Mouse (Mus musculus) lung, embryonic 14.5 days (tissue): ENCODE data around the gene Gm49342. TPM values are rescaled to one million over a fixed set of nuclear protein-coding genes. Genes with fewer than 3 reads are reported as not detected.
"Not testable (repeated sequence)": the region's sequence is repeated elsewhere in the genome, so short reads cannot be mapped to it uniquely, and the experiment has no call there.

ENCODE experiments used
- ATAC-seq: fragments of 200-750 bp; cut with Nextera tagmentation; 2 replicates; pipeline ENCODE4 v1.8.0; 2017; ENCODE audit warnings: mild to moderate bottlenecking, moderate TSS enrichment, moderate library complexity; ENCODE audit not compliant: insufficient read depth
- DNase-seq: peaks from one replicate; pipeline ENCODE4 v3.0.0-alpha.2; 2015
- H3K27ac ChIP-seq: fragments of 300-500 bp; sonication (generic); 2 replicates; pipeline ENCODE4 v1.5.1; 2014; ENCODE audit warnings: low read depth, mild to moderate bottlenecking, moderate library complexity
- H3K27me3 ChIP-seq: fragments of 300-500 bp; sonication (generic); 2 replicates; pipeline ENCODE4 v1.6.1; 2014; ENCODE audit warnings: low read length, control low read depth; ENCODE audit not compliant: insufficient read depth
- H3K36me3 ChIP-seq: fragments of 300-500 bp; sonication (generic); 2 replicates; pipeline ENCODE4 v1.6.1; 2014; ENCODE audit warnings: control low read depth; ENCODE audit not compliant: insufficient read depth
- H3K4me1 ChIP-seq: fragments of 300-500 bp; sonication (generic); 2 replicates; pipeline ENCODE4 v1.6.1; 2014; ENCODE audit warnings: antibody characterized with exemption, control low read depth; ENCODE audit not compliant: insufficient read depth
- H3K4me2 ChIP-seq: fragments of 300-500 bp; sonication (generic); 2 replicates; pipeline ENCODE4 v1.6.1; 2014; ENCODE audit warnings: mild to moderate bottlenecking
- H3K4me3 ChIP-seq: fragments of 300-500 bp; sonication (generic); 2 replicates; pipeline ENCODE4 v1.5.1; 2014; ENCODE audit warnings: low read depth, low read length
- H3K9ac ChIP-seq: fragments of 300-500 bp; sonication (generic); 2 replicates; pipeline ENCODE4 v1.6.1; 2014
- H3K9me3 ChIP-seq: fragments of 300-500 bp; sonication (generic); 2 replicates; pipeline ENCODE4 v1.6.1; 2016; ENCODE audit warnings: low read depth, low read length, control low read depth
- CTCF ChIP-seq: IDR thresholded peaks from 2 replicates; pipeline ENCODE4 v1.5.1; 2016; ENCODE audit warnings: antibody characterized with exemption, low read depth
- WGBS: fragments of 180-500 bp; shearing (Covaris S2); extraction: QIAGEN DNeasy Blood & Tissue Kit; methylation state at CpG from one replicate; pipeline ENCODE4 v1.1.7; 2014; 5-methylcytosine and 5-hydroxymethylcytosine counted together
- polyA plus RNA-seq: library from polyadenylated mRNA; unstranded; fragments of >200 nt; fragmentation: Nextera tagmentation; extraction: Ambion mirVana; gene quantifications from 2 replicates; pipeline ENCODE4 v1.2.1, GENCODE M21; 2014

Gm49342 gene
- polyA plus RNA-seq, 1 experiment from 2014 or later: not detected

- ATAC-seq (no peak), DNase-seq (no peak)
- Histone ChIP-seq H3K9ac (no peak overlapping the region), H3K36me3 (no peaks in the 10 kb centered on the region), H3K9me3 (no peaks in the 10 kb centered on the region), H3K4me1 (no peaks in the 10 kb centered on the region), H3K27me3 (no peaks in the 10 kb centered on the region), H3K4me3 (no peak overlapping the region), H3K27ac (no peak overlapping the region), H3K4me2 (no peak overlapping the region)
- 82% methylated on average over 3 of the region's 3 CpGs for WGBS
- TF ChIP-seq CTCF: no peak
These were observed 6.0 kb upstream of the Gm49342 start for GRCm38 (mm10) chr14:50938119-50938908.

GRCm38 (mm10) chr14:50938940-50939339 lies 5.4 kb upstream of the Gm49342 start:
- TF ChIP-seq CTCF: no peak
- no peak overlapping the region for H3K4me2 ChIP-seq
- no peak overlapping the region for H3K4me3 ChIP-seq
- H3K9me3 ChIP-seq: no peaks in the 10 kb centered on the region
- H3K36me3 ChIP-seq: no peaks in the 10 kb centered on the region
- no peaks in the 10 kb centered on the region for H3K27me3 ChIP-seq
- ATAC-seq (no peak), DNase-seq (no peak)
- 27% methylated on average over 2 of the region's 2 CpGs for WGBS
- no peaks in the 10 kb centered on the region for H3K4me1 ChIP-seq
- H3K9ac ChIP-seq: no peak overlapping the region
- no peak overlapping the region for H3K27ac ChIP-seq

- Histone ChIP-seq H3K4me3 (peak overlapping the region; percentile 48), H3K9ac (peak overlapping the region; percentile 59), H3K27ac (peak overlapping the region; percentile 88), H3K4me2 (peak overlapping the region; percentile 67)
- ATAC-seq (peak; percentile 96), DNase-seq (peak; percentile 60)
- WGBS: under 1% methylated on average over 15 of the region's 15 CpGs
- H3K36me3 ChIP-seq, H3K27me3 ChIP-seq, H3K4me1 ChIP-seq, H3K9me3 ChIP-seq: not testable (repeated sequence)
- peak; percentile 31 for TF ChIP-seq CTCF
These were observed 334 bp downstream of the Gm49342 start for GRCm38 (mm10) chr14:50944668-50945033.

- H3K4me2 ChIP-seq: peak overlapping the region; percentile 67
- DNase-seq, H3K9me3 ChIP-seq, H3K36me3 ChIP-seq, H3K27me3 ChIP-seq, H3K4me1 ChIP-seq: not testable (repeated sequence)
- ATAC-seq: 0 out of 2 replicates have a peak, but pooled peaks have one; percentile 4
- peak overlapping the region; percentile 59 for H3K9ac ChIP-seq
- peak overlapping the region; percentile 48 for H3K4me3 ChIP-seq
- 8% methylated on average over 6 of the region's 6 CpGs for WGBS
- H3K27ac ChIP-seq: peak overlapping the region; percentile 88
These were observed 764 bp downstream of the Gm49342 start for GRCm38 (mm10) chr14:50945081-50945480.

- Histone ChIP-seq H3K9ac (peak overlapping the region; percentile 59), H3K4me2 (peak overlapping the region; percentile 67), H3K4me3 (peak overlapping the region; percentile 48)
- H3K27me3 ChIP-seq, H3K36me3 ChIP-seq, DNase-seq, ATAC-seq, H3K27ac ChIP-seq, H3K9me3 ChIP-seq, H3K4me1 ChIP-seq: not testable (repeated sequence)
- WGBS: 16% methylated on average over 3 of the region's 3 CpGs
These were observed 1.2 kb downstream of the Gm49342 start for GRCm38 (mm10) chr14:50945526-50945925.

- Histone ChIP-seq H3K27ac (no peak overlapping the region), H3K27me3 (no peaks in the 10 kb centered on the region), H3K4me2 (no peak overlapping the region), H3K36me3 (peaks cover 9% of the 10 kb centered on the region), H3K4me3 (no peak overlapping the region), H3K9me3 (no peaks in the 10 kb centered on the region), H3K9ac (no peak overlapping the region), H3K4me1 (no peaks in the 10 kb centered on the region)
- ATAC-seq (no peak), DNase-seq (no peak)
- no peak for TF ChIP-seq CTCF
- 75% methylated on average over 10 of the region's 10 CpGs for WGBS
These were observed 11.2 kb downstream of the Gm49342 start for GRCm38 (mm10) chr14:50955487-50955886.

GRCm38 (mm10) chr14:50955942-50956508 lies 11.7 kb downstream of the Gm49342 start, which contains the start of gene Pnp2:
TSS of gene Pnp2 (plus strand) at chr14:50955992.
- H3K27me3 ChIP-seq, H3K4me3 ChIP-seq, H3K4me1 ChIP-seq, H3K9me3 ChIP-seq, H3K36me3 ChIP-seq, H3K9ac ChIP-seq, H3K27ac ChIP-seq: not testable (repeated sequence)
- peak; percentile 26 for DNase-seq
- H3K4me2 ChIP-seq: peak within 1 kb of the TSS; percentile 50
- ATAC-seq: peak; percentile 89
- TF ChIP-seq CTCF: peak; percentile 30
- WGBS: 5% methylated on average over 18 of the region's 19 CpGs

GRCm38 (mm10) chr14:50956724-50957123 lies 12.4 kb downstream of the Gm49342 start:
- 80% methylated on average over 6 of the region's 6 CpGs for WGBS
- H3K27ac ChIP-seq, H3K4me1 ChIP-seq, H3K36me3 ChIP-seq, H3K27me3 ChIP-seq, DNase-seq, ATAC-seq, H3K9ac ChIP-seq, H3K4me3 ChIP-seq, H3K9me3 ChIP-seq: not testable (repeated sequence)
- peak overlapping the region; percentile 50; the same call in 1 of the 2 replicates for H3K4me2 ChIP-seq

- not testable (repeated sequence) for DNase-seq, H3K36me3 ChIP-seq, H3K4me2 ChIP-seq, H3K4me3 ChIP-seq, H3K4me1 ChIP-seq, H3K9me3 ChIP-seq, ATAC-seq, H3K9ac ChIP-seq, H3K27ac ChIP-seq, H3K27me3 ChIP-seq
- 67% methylated on average over 3 of the region's 3 CpGs for WGBS
These were observed 12.8 kb downstream of the Gm49342 start for GRCm38 (mm10) chr14:50957146-50957545.

GRCm38 (mm10) chr14:50958289-50958995 lies 14.1 kb downstream of the Gm49342 start:
- not testable (repeated sequence) for DNase-seq, ATAC-seq, H3K4me1 ChIP-seq, H3K27ac ChIP-seq, H3K9me3 ChIP-seq, H3K36me3 ChIP-seq, H3K4me2 ChIP-seq, H3K4me3 ChIP-seq, H3K9ac ChIP-seq, H3K27me3 ChIP-seq
- WGBS: 82% methylated on average over 5 of the region's 5 CpGs
